Mouse (Mus musculus) cortical plate, adult 2 months (tissue): ENCODE data around the gene Paqr6.
"Not testable (repeated sequence)": the region's sequence is repeated elsewhere in the genome, so short reads cannot be mapped to it uniquely, and the experiment has no call there.

Experiments
- CTCF ChIP-seq: fragments of 200-500 bp; IDR thresholded peaks from 2 replicates; pipeline ENCODE4 v1.5.1; 2011; ENCODE audit warnings: mild to moderate bottlenecking, control low read depth, low read length; ENCODE audit not compliant: insufficient read depth; ENCODE audit errors: extremely low read depth
- POLR2A ChIP-seq: fragments of 200-500 bp; IDR thresholded peaks from 2 replicates; pipeline ENCODE4 v1.6.1; 2011; ENCODE audit warnings: mild to moderate bottlenecking, low read length, control low read depth; ENCODE audit not compliant: insufficient read depth; ENCODE audit errors: extremely low read depth

- not testable (repeated sequence) for TF ChIP-seq POLR2A, CTCF
Measured at GRCm38 (mm10) chr3:88376644-88377043, 12.3 kb downstream of the Paqr6 start.
